Mouse (Mus musculus) fibroblast of lung, adult 2 months (primary cell): ENCODE measurements around the gene Larp4.

ENCODE experiments used
- DNase-seq: peaks from one replicate; pipeline ENCODE4 v3.0.0-alpha.2; 2011; ENCODE audit warnings: low read depth

The Larp4 gene

DNA sequence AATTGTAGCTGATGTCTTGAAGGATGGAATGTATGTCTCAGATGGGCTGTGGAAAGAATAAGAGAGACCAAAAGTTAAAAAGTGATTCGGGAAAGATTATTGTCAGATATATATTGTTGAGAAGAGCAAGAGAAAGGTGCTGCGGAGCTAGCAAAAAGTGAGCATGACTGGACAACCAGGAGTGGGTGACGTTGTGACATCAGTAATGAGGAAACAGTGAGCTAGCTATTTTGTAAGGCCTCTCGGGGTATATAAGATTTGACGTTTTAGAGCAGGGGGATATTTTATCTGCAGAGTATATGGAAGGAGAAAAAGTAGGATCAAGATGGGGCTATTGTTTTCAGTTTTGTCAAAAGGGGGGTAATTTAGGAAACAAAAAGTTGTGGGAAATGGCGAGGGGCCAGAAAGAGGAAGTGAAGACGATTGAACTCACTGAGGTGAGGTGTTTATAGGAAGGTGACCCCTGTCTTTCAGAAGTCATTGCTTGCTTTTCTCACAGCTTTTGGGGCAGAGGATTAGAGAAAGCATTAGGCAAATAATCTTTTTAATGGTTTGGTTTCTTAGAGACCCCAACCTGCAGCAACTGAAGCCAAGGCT, 34.9 kb downstream of the Larp4 start:
- no peak for DNase-seq

DNA sequence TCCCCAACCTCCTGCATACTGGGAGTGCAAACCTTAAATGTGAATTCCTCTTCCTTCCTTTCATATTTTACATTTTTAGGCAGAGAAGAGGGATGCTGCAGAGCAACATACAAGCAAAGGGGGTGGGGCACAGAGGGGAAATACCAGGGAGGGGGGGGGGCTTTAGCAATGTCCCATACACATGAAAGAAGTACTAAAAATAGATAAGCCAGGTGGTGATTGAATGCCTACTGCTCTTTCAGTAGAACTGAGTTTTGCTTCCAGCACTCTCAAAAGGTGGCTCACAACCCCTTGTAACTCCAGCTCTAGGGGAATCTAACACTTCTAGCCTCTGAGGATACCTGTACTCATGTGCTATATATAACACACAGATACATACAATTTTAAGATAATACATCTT, 36.3 kb downstream of the Larp4 start:
- no peak for DNase-seq

DNA sequence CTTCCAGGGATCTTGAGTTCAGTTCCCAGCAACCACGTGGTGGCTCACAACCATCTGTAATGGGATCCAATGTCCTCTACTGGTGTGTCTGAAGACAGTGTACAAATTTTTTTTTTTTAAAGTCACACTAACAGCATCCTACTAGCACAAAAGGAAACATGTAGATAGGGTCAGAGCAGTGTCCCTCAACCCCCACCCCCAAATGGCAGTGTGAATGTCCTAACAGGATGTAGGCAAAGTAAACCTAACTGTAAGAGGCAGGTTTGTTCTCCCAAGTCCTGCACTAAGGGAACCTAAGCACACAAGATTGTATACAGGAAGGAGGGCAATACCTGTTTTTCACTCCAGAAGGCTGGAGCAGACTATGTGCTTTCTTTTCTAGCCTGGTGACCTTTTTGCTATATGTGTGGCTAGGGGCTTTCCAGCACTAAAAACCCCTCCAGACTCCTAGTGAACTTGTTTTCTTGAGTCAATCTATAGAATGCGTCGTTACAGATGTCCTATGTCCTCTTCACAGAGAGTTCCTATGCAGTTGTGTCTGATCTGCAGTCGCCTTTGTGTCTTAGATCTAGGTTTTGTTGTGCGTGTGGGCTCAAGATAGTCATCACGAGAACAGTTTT, 48.5 kb downstream of the Larp4 start:
- DNase-seq: no peak

GRCm38 (mm10) chr15:100021175-100021574, 51.3 kb downstream of the Larp4 start:
- DNase-seq: no peak

DNA sequence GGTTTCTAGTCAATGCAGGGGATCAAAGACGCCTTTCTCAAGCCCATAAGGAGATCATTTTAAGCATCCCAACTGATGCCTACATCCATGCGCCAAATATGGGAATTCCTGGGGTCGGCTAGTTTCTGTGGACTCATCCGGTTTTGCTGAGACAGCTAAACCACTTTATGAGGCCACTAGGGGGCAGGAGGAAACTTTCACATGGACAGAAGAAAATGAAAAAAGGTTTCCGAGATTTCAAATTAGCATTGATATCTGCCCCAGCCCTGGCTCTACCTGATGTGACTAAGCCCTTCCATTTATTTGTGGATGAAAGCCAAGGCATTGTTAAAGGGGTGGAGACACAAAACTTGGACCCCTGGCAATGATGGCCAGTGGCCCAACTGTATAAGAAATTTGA, 53.1 kb downstream of the Larp4 start:
- DNase-seq: peak; percentile 36

DNA sequence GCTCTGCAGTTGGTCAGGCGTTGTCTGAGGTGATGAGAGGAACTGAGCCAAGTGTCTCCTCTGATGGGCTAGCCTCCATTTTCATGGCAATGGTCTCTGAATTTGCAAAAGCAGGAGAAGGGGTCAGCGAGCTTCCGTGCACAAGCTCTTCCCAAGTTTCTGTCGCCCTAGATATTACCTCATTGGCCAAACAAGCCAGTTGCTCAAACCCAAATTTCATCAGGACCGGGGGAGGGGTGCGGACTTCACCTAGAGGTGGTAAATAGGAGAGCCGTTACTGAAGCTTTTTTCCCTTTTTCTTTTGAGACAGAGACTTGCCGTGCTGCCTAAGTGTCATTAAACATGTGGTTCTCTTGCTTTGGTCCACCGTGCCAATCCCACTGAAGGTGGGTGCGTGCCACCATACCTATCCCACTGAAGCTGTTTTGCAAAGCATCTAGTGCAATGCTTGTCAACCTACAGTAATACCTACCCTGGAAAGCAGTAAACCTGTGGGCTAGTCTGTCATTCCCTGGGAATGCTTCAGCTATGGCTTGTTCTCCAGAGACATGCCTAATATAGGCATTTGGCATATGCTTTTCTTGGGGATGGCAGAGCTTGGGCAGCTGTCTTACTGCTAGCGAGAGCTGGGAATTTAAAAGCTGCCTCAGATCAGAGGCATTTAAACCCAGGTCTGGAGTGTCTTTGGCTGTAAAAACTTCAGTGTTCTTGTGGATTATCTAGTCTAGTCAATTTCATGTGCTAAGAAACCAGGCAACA, 55.4 kb downstream of the Larp4 start:
- DNase-seq: no peak

- DNase-seq: no peak
Observed at GRCm38 (mm10) chr15:100028133-100028532, 58.3 kb downstream of the Larp4 start.

GRCm38 (mm10) chr15:100029497-100029896, 59.6 kb downstream of the Larp4 start:
- DNase-seq: no peak

- no peak for DNase-seq
Observed at GRCm38 (mm10) chr15:100029900-100030299, 60.0 kb downstream of the Larp4 start.

GRCm38 (mm10) chr15:100032546-100032945, 62.7 kb downstream of the Larp4 start:
- no peak for DNase-seq

DNA sequence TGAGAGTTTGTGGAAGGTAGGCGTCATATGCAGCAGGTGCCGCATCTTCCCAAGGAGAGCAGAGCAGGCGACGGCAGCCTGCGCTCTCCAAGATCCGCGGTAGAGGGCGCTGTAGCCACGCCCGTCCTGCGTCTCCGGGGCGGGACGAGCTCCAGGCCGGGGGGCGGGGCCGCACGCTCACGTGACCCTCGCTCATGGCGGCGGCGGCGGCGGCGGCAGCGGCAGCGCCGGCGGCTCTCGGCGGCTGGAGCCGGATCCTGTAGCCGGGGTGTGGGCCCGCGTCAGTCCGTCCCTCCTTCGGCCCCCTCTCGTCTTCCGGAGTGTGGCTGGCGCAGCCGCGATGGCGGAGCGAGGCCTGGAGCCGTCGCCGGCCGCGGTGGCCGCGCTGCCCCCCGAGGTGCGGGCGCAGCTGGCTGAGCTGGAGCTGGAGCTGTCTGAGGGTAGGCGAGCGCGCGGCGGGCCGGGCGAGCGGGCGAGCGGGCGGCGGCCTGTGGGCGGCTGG, 68.7 kb downstream of the Larp4 start, which contains the start of gene Dip2b:
Gene Dip2b, plus strand, starts transcription at position 195 of the 502 bp plus-strand sequence.
- DNase-seq: peak; percentile 48

GRCm38 (mm10) chr15:100039001-100039701, 69.3 kb downstream of the Larp4 start:
- no peak for DNase-seq

DNA sequence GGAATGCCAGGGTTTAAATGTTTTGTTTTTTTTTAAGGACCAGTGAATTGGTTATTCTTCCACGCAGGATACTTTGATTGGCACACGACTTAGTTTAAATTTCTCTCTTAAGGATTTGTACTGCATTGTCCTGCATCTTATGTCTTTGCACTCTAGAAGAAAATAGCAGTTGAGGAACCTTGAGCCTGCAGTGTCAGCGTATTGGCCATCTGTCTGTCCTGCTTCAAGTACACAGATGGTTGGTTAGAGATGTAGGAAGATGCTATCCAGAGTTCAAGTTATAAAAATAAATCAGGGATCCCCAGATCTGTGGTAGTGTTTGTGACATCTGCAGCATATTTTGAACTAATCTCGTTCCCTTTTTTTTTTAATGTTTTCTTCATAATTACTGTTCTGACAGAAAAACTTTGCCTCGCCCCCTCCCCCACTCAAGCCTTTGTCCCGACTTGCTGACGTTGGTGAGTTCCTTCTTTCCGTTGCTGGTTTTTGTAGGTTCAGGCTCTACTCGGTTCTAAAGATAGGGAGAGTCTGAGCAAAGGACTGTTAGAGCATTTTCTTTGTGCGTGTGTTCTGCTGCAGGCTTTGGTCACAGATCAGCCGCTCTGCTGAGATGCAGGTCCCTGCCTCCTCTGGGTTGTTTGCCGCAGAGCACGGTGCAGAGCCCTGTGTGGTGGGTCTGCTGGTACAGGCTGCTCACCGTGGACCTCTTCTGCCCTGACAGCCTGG, 70.8 kb downstream of the Larp4 start:
- DNase-seq: no peak

DNA sequence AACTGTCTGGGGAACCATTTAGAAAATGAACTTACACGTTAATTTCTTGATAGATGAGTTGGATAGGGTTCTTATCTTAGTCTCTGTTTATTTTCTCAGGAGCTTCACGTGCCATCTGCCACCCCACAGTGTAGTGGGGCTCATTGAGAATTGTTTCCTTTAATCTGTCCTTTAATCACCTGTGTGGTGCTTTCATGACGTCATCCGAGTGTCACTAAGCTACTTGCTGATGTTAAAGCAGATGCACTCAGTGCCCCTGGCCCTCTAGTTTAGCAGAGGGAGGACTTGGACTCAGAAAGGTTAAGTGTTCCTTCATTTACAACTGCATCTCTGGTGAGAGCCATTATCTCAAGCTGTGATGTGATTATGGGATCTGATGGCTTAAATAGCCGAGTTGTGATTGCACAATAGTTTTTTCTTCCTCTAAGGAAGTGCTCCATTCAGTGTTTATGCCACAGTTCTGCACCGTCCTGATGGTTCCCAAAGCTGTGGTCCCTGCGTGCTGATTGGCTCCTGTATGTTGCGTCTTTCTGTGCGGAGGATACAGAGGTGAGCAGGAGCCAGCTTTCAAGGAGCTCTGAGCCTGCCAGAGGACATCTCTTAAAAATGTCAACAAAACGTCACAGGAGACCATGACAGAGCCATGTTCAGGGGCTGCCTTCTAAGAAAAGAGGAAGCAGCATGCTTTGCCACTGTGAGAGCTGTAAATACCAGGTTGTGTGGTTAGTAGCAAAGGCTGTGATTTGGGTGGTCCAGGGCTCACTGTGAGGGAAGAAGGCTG, 71.6 kb downstream of the Larp4 start:
- no peak for DNase-seq

DNA sequence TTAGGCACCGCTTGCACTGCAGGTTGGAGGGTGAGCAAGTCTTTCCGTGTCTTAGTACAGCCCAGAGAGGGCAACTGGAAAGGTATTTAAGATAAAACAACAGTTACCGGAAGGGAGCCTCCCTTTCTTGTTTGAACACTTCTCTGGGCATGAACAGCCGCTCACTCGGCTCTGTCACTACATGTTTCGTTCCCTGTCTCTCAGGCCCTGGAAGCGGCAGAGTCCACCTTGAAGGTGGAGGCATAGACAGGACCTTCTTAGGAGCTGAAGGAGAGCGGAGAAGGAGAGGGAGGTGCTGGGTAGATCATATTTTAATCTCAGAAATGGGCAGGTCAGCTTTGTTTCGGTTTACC, 72.2 kb downstream of the Larp4 start:
- DNase-seq: no peak

DNA sequence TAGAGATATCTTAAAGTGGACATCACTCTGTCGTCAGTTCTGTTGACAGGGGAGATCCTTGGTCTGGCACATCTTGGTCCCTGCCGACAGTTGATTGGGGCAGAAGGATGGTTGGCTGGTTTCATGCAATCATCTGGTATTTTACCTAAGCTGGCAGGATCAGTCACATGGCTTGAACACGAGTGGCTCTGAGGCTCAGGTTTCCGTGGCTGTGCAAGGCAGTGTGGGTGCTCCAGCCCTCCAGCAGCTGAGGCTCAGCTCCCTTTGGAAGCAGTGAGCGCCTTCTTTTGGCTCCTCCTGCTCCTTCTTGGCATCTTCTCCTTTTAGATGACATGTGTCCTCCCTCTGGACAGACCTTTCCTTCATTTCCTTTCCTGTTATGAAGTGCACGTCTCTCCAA, 75.7 kb downstream of the Larp4 start:
- DNase-seq: no peak

GRCm38 (mm10) chr15:100049496-100050087, 79.7 kb downstream of the Larp4 start:
- DNase-seq: no peak

DNA sequence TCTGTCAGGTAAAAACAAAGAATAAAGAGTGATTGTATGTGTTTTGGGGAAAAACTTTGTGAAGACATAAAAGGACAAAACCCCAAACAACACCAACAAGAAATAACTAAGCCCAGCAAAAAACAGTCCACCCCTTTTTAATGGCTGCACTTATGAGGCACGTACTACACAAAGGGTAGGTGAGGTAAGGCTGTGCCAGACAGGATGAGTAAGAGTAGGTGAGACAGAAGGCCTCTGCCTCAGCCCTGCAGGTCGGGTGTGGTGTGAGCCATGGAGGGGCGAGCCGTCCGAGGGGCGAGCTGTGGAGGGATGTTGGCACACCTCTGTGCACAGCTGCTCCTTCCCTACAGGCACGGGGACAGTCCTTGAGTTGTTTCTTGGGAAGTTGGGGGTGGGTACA, 81.1 kb downstream of the Larp4 start:
- DNase-seq: no peak

GRCm38 (mm10) chr15:100052726-100053125, 82.9 kb downstream of the Larp4 start:
- no peak for DNase-seq

DNA sequence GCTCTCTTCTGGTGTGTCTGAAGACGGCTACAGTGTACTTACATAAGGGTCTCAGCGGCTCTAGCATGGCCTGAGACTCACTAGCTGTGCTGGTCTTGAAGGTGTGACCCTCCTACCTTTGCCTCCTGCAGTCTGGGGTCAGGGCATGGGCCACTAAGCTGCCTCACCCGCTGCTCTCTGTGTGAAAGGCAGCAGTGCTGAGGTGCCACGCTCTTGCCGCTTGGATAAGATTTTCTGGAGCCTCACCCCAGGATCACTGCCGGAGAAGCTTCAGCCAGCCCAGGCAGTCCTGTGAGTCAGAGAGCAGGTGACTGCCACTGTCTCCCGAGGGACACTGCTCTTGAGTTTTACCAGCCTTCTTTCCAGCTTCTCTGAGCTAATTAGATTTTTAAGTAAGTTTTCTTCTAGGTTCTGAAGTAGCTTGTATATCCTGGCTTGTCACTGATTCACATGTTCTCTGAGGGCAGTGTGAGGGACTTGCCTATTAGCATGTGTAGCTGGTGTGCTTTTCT, 86.6 kb downstream of the Larp4 start:
- DNase-seq: no peak

DNA sequence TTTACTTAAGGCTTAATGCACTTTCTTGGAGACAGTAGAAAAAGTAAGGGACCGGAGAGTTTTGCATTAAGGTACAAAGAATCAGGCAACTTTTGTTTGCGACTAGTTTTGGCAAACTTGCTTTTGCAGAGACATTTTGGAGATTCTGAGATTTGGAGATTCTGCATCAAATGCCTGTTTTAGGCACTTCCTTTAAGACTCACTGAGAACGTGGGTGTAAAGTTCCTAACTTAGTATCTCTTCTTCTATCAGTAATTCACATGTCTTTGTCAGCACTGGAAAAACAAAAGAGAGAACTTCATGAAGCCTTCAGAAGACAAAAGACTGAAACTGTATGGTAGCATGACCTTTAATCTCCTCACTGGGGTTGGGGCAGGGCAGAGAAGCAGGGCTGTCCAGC, 87.8 kb downstream of the Larp4 start:
- DNase-seq: no peak
